8 mouse cellular contexts compared by ENCODE assay signal in the genomic region with DNA sequence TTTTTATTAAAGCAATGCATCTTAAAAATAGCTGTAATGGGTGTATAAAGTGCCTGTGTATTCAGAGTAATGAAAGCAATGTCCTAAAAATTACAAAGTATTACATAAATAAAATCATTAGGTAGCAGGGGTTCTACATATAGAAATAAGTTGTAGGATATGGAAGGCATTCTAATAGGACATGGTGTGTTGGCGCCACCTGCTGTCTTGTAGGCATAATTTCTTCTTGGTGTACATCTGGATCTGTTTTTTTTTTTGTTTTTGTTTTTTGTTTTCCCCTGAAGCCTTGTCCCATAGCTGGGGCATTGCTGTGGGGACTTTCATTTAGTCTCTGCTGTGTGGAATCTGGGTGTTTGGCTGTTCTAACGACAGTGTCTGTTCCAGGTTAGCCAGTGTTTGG. TPM values are rescaled to one million over a fixed set of nuclear protein-coding genes. Genes with fewer than 3 reads are reported as not detected.
DNase-seq lines count a peak whose midpoint lies in the region; ATAC-seq and TF ChIP-seq lines count a peak whose summit lies in the region.

No protein-coding gene starts in this region.

- TF ChIP-seq CTCF in CH12.LX (conservative IDR thresholded peaks at IDR 0.05 in 1 of 2, IDR thresholded peaks at IDR 0.05 in 1 of 2; ENCODE audit: low read depth in 2 of 2, low read length in 2 of 2): peak; percentile 46 to 83

- no peak overlapping the region for H3K27ac ChIP-seq in hindbrain, embryonic 14.5 days
- no peak overlapping the region for H3K27ac ChIP-seq in hindbrain, embryonic 12.5 days
- no peak overlapping the region for H3K27ac ChIP-seq in CH12.LX (ENCODE audit: insufficient read depth, low read depth)

- H3K79me2 ChIP-seq in CH12.LX (replicated peaks; ENCODE audit: control insufficient read depth, extremely low read depth, insufficient read depth, poor library complexity, severe bottlenecking): no peaks in the 10 kb centered on the region

- 0 out of 2 replicates have a peak, but pooled peaks cover 5% of the 10 kb centered on the region for H3K4me1 ChIP-seq in hindbrain, embryonic 14.5 days (replicated peaks; ENCODE audit: control insufficient read depth, insufficient read depth, low read length)
- 0 out of 2 replicates have a peak, but pooled peaks cover 3% of the 10 kb centered on the region for H3K4me1 ChIP-seq in hindbrain, embryonic 12.5 days
- H3K4me1 ChIP-seq in CH12.LX (ENCODE audit: control insufficient read depth in 1 of 2, insufficient read depth in 2 of 2): peaks cover 8 to 12% of the 10 kb centered on the region in 2 experiments; a peak in 3 of 4 replicates

- H3K4me2 ChIP-seq in hindbrain, embryonic 14.5 days (replicated peaks): no peak overlapping the region
- H3K4me2 ChIP-seq in hindbrain, embryonic 12.5 days (replicated peaks): no peak overlapping the region
- H3K4me2 ChIP-seq in CH12.LX (ENCODE audit: insufficient read depth, low read depth, poor library complexity, severe bottlenecking): peak overlapping the region; percentile 71

- no peak for TF ChIP-seq POLR2A in CH12.LX (IDR thresholded peaks at IDR 0.05; ENCODE audit: low read depth, low read length)

- peak; percentile 70 for DNase-seq in hindbrain, embryonic 14.5 days (ENCODE audit: low spot score)
- DNase-seq in 3T3-L1 (ENCODE audit: low read depth, low spot score) (peak; percentile 80), CH12.LX (ENCODE audit: extremely low read depth) (peak; percentile 74)
- DNase-seq in c-Kit-positive CD71-negative TER-119-negative erythroid progenitor cells, embryonic 14.5 days (ENCODE audit: low read depth): peak; percentile 63
- DNase-seq in heart, postnatal 36 days: peak; percentile 57 to 62
- peak; percentile 86 for DNase-seq in lung, postnatal 36 days
- peak; percentile 74 for DNase-seq in thymus, postnatal 4 days

- H3K4me3 ChIP-seq in hindbrain, embryonic 14.5 days (replicated peaks; ENCODE audit: low read length): no peak overlapping the region
- H3K4me3 ChIP-seq in hindbrain, embryonic 12.5 days: no peak overlapping the region
- no peak overlapping the region for H3K4me3 ChIP-seq in CH12.LX (replicated peaks in 1 of 3; ENCODE audit: low read depth in 2 of 3, low read length in 2 of 3, poor library complexity in 1 of 3)

- ATAC-seq in hindbrain, embryonic 14.5 days (ENCODE audit: low FRiP score): no peak
- no peak for ATAC-seq in hindbrain, embryonic 12.5 days (ENCODE audit: low FRiP score)

- H3K9me3 ChIP-seq in hindbrain, embryonic 14.5 days (ENCODE audit: control insufficient read depth, low read length): no peaks in the 10 kb centered on the region
- H3K9me3 ChIP-seq in hindbrain, embryonic 12.5 days (replicated peaks): no peaks in the 10 kb centered on the region
- no peaks in the 10 kb centered on the region for H3K9me3 ChIP-seq in CH12.LX (replicated peaks; ENCODE audit: low read length)

- TF ChIP-seq EP300 in CH12.LX (IDR thresholded peaks at IDR 0.05; ENCODE audit: low read length): no peak

- peak; percentile 88 for TF ChIP-seq RAD21 in CH12.LX (IDR thresholded peaks at IDR 0.05; ENCODE audit: low read depth, low read length)

- in situ Hi-C loops in CH12.LX (cut with MboI; ENCODE audit: low pct_ligation_motif_present, low pct_unique_long_range_greater_than_20kb, low sequenced_read_pairs): loop anchor here (5.0 to 10.0 kb wide), 2 partner anchors 321 to 589 kb away; no protein-coding TSS in a partner anchor

- dilution Hi-C loops in CH12.LX (cut with MboI; ENCODE audit: extremely low pct_ligation_motif_present, extremely low pct_unique_long_range_greater_than_20kb, low sequenced_read_pairs): no loop called here

- H3K36me3 ChIP-seq in hindbrain, embryonic 14.5 days (replicated peaks; ENCODE audit: control insufficient read depth, insufficient read depth): 0 out of 2 replicates have a peak, but pooled peaks cover 7% of the 10 kb centered on the region
- H3K36me3 ChIP-seq in hindbrain, embryonic 12.5 days: no peaks in the 10 kb centered on the region; the same call in 1 of the 2 replicates
- no peaks in the 10 kb centered on the region for H3K36me3 ChIP-seq in CH12.LX (replicated peaks in 1 of 2; ENCODE audit: control insufficient read depth in 1 of 2, insufficient read depth in 1 of 2, low read length in 1 of 2)

- intact Hi-C loops in heart, postnatal 36 days (cut with DNase I): loop anchor here (1.0 to 10.0 kb wide), 6 partner anchors 59 to 599 kb away; partner anchors contain the start of genes Gtf2f2 and Tsc22d1

- H3K9ac ChIP-seq in hindbrain, embryonic 14.5 days: no peak overlapping the region
- no peak overlapping the region for H3K9ac ChIP-seq in hindbrain, embryonic 12.5 days
- no peak overlapping the region for H3K9ac ChIP-seq in CH12.LX (ENCODE audit: insufficient read depth, low read depth)

- no peaks in the 10 kb centered on the region for H3K27me3 ChIP-seq in hindbrain, embryonic 14.5 days (ENCODE audit: control insufficient read depth, insufficient read depth, low read length)
- no peaks in the 10 kb centered on the region for H3K27me3 ChIP-seq in hindbrain, embryonic 12.5 days
- H3K27me3 ChIP-seq in CH12.LX (replicated peaks): no peaks in the 10 kb centered on the region

- WGBS in hindbrain, embryonic 14.5 days: 12% methylated on average over 2 of the region's 2 CpGs
- 5% methylated on average over 2 of the region's 2 CpGs for WGBS in hindbrain, embryonic 12.5 days

TF ChIP-seq in CH12.LX, 34 proteins besides CTCF, POLR2A, EP300 and RAD21:
- no peak for TF ChIP-seq JUND (conservative IDR thresholded peaks at IDR 0.05; ENCODE audit: low read depth, low read length)
- no peak for TF ChIP-seq SIN3A (IDR thresholded peaks at IDR 0.05; ENCODE audit: low read length)
- no peak for TF ChIP-seq UBTF (IDR thresholded peaks at IDR 0.05; ENCODE audit: low read depth, low read length)
- TF ChIP-seq ZMIZ1 (IDR thresholded peaks at IDR 0.05; ENCODE audit: low read depth, low read length): no peak
- TF ChIP-seq RCOR1 (conservative IDR thresholded peaks at IDR 0.05; ENCODE audit: low read depth, low read length): no peak
- TF ChIP-seq MYC (IDR thresholded peaks at IDR 0.05; ENCODE audit: low read depth, low read length): no peak
- no peak for TF ChIP-seq KAT2A (IDR thresholded peaks at IDR 0.05; ENCODE audit: insufficient replicate concordance, low read length)
- no peak for TF ChIP-seq NRF1 (IDR thresholded peaks at IDR 0.05; ENCODE audit: low read depth, low read length)
- TF ChIP-seq TBP (conservative IDR thresholded peaks at IDR 0.05; ENCODE audit: low read depth, low read length): no peak
- no peak for TF ChIP-seq HCFC1 (IDR thresholded peaks at IDR 0.05; ENCODE audit: low read depth, low read length)
- TF ChIP-seq E2F4 (IDR thresholded peaks at IDR 0.05; ENCODE audit: insufficient replicate concordance, low read depth, low read length): no peak
- TF ChIP-seq TCF12 (IDR thresholded peaks at IDR 0.05; ENCODE audit: low read depth, low read length): no peak
- peak; percentile 87 for TF ChIP-seq ZNF384 (IDR thresholded peaks at IDR 0.05; ENCODE audit: low read depth, low read length)
- no peak for TF ChIP-seq PAX5 (IDR thresholded peaks at IDR 0.05; ENCODE audit: low read length)
- TF ChIP-seq CHD1 (IDR thresholded peaks at IDR 0.05; ENCODE audit: low read depth, low read length): no peak
- TF ChIP-seq SMC3 (IDR thresholded peaks at IDR 0.05; ENCODE audit: low read depth, low read length): peak; percentile 68
- TF ChIP-seq USF2 (conservative IDR thresholded peaks at IDR 0.05; ENCODE audit: low read depth, low read length): no peak
- no peak for TF ChIP-seq USF1 (IDR thresholded peaks at IDR 0.05; ENCODE audit: low read depth, low read length)

RNA-seq across cellular contexts. Expression of gene Tsc22d1, which starts 58.6 kb away (rescaled TPM):
- 891 and 894 TPM in 2 replicates for polyA plus RNA-seq in hindbrain, embryonic 14.5 days (2014; fragmentation: Nextera tagmentation; extraction: Ambion mirVana)
- 458 and 517 TPM in 2 replicates for polyA plus RNA-seq in hindbrain, embryonic 12.5 days (2016; fragmentation: Nextera tagmentation; extraction: Ambion mirVana)
- total RNA-seq in CH12.LX (2012; rRNA removed) (0.25 TPM in 2 replicates), CH12.LX (2014; rRNA removed) (0.89 and 1.3 TPM in 2 replicates)
- polyA plus RNA-seq in CH12.LX (2012; ENCODE audit: insufficient read length, low read depth): 0.69 and 0.93 TPM in 2 replicates
- 100 to 1,000 TPM; 385 to 457 TPM for total RNA-seq in heart, postnatal 36 days (2021)

Comparison
In these comparisons a context has a peak if more than half of its experiments do, and no peak if none do; other contexts are left out.
1. RNA of gene Tsc22d1, which starts 58.6 kb away (polyA plus RNA-seq): 891 to 894 TPM in hindbrain, embryonic 14.5 days and 458 to 517 TPM in hindbrain, embryonic 12.5 days; 0.69 to 0.93 TPM in CH12.LX; every median in the first group is over 100 times any median in the second.
2. Peak in every context shown above with its lines, with median percentiles within 50 percentile points of each other: DNase-seq.